Mouse (Mus musculus): Measurements from ENCODE around the gene Krt20. TPM values are rescaled to one million over a fixed set of nuclear protein-coding genes. Genes with fewer than 3 reads are reported as not detected.

Krt20 gene
- total RNA-seq (2021): not detected
- long read RNA-seq, experiment 1: 0 reads
- long read RNA-seq, experiment 2: 0 reads

- DNase-seq (ENCODE audit: low spot score in 2 of 2): no peak
- no peak for TF ChIP-seq CTCF (conservative IDR thresholded peaks at IDR 0.05)
- Histone ChIP-seq H3K4me3 (no peak within 1 kb of the TSS), H3K27ac (no peak within 1 kb of the TSS)
Measured at GRCm38 (mm10) chr11:99437972-99438371, at the start of gene Krt20. TSS of gene Krt20 (minus strand) at chr11:99438150.

DNA sequence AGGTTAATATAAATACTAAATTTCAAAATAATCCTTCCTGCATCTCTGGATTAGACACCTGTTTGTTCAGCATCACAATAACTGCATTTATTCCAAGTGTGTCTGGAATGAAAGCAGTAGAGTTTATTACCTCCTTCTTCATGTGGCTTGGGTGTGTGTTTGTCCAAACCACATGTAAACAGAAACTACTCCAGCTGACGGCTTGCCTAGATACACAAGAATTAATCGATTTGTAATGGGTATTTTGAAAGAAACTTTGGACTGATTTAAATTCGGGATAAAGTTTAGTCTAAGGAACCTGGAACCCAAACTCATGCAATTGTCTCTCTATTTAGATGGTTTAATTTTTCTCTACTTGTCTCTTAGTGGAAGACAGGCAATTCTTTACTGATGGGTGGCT, 37.0 kb upstream of the Krt20 start:
- TF ChIP-seq CTCF (conservative IDR thresholded peaks at IDR 0.05): no peak
- no peak for DNase-seq (ENCODE audit: low spot score in 2 of 2)
- Histone ChIP-seq H3K4me3 (no peak overlapping the region), H3K27ac (no peak overlapping the region)

DNA sequence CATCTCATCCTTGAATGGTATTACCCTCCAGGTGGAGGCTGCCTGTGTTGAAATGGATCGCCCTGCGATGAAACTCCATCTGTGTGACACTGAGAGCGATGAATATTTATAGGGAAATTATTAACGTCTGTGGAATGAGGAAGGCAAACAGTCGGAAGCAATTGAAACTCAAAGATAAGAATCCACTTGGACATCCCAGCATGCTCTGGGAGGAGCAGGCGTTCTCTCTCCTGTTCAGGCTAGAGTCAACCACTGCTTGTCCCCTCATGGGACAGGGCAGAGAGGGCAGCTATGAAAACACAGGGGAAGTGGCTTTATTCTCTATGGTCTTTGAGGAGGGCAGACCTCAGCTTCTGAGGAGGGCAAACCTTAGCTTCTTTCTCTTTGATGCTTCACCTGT, 35.5 kb upstream of the Krt20 start:
- Histone ChIP-seq H3K4me3 (no peak overlapping the region), H3K27ac (no peak overlapping the region)
- no peak for TF ChIP-seq CTCF (conservative IDR thresholded peaks at IDR 0.05)
- DNase-seq (ENCODE audit: low spot score in 2 of 2): no peak

- TF ChIP-seq CTCF (conservative IDR thresholded peaks at IDR 0.05): no peak
- H3K4me3 ChIP-seq: no peak overlapping the region
- no peak overlapping the region for H3K27ac ChIP-seq
- DNase-seq (ENCODE audit: low spot score in 2 of 2): no peak
Measured at GRCm38 (mm10) chr11:99472405-99472804, 34.5 kb upstream of the Krt20 start.

DNA sequence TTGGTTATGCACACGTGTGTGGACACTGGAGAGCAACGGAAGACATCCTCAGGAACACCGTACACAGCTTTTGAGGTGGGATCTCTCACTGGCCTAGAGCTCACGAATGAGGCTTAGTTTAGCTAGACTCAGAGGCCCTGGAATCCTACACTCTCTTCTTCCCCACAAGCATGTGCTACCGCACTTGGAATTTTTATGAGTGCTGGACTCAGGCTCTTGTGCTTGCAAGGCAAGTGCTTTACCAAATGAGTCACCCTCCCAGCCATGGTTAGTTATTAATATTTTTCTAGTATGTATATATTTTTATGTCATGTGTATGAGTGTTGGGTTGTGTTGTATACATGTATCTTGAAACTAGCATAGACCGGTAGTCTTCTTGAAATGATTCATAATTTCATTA, 34.0 kb upstream of the Krt20 start:
- TF ChIP-seq CTCF (conservative IDR thresholded peaks at IDR 0.05): no peak
- no peak overlapping the region for H3K27ac ChIP-seq
- DNase-seq (ENCODE audit: low spot score in 2 of 2): no peak
- no peak overlapping the region for H3K4me3 ChIP-seq

DNA sequence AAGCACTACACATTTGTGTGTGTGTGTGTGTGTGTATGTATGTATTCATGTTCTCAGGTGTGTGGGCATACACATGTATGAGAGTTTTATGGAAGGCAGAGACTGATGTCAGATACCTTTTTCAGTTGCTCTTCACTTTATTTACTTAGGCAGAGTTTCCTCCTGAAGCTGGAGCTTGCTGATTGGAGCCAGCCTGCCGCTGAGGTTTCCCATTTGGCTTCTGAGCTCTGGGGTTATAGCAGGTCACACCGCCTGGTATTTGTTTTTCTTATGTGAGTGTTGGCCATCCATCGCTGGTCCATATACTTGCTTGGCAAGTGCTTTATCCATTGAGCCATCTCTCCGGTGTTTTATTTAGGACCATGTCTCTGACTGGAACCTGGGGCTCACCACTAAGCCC, 31.3 kb upstream of the Krt20 start:
- Histone ChIP-seq H3K27ac (no peak overlapping the region), H3K4me3 (no peak overlapping the region)
- no peak for DNase-seq (ENCODE audit: low spot score in 2 of 2)
- no peak for TF ChIP-seq CTCF (conservative IDR thresholded peaks at IDR 0.05)

DNA sequence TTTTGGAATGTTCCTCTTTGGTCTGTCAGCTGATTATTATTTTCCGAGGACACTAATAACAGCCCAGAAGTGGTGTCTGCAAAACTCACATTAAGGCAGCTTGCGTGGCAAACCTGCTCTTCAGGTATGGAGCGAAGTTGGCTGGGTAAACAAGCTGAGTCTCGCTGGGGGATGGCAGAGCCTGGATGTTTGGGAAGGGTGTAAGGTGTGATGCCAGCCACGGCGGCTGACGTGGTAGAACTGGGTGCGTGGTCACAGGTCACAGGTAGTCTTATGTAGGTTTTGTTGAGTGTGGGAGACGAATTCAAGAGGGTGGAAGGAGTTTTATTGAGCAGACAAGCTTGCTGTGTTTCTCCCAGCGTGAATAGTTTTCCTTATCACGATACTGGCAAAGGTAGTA, 30.6 kb upstream of the Krt20 start:
- Histone ChIP-seq H3K4me3 (no peak overlapping the region), H3K27ac (no peak overlapping the region)
- DNase-seq (ENCODE audit: low spot score in 2 of 2): no peak
- no peak for TF ChIP-seq CTCF (conservative IDR thresholded peaks at IDR 0.05)

DNA sequence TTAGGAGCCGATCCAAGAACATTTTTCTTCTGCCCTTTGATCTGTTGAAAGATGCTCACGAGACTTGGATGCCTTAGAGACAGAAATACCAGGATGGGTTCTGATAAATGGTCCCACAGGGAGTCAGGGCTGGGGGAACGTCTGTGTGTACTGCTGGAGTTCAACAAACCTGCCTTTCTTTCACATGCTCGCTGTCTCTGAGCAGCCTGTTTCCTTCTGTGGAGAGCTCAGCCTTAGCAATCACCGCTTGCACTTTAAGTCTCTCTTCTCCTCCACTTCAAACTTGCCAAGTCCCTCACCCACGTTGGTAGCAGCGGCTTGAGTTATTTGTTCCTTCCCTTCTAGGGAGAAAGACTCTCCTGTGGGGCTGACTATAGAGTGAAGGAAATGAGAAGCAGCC, 28.4 kb upstream of the Krt20 start:
- Histone ChIP-seq H3K4me3 (no peak overlapping the region), H3K27ac (no peak overlapping the region)
- DNase-seq (ENCODE audit: low spot score in 2 of 2): peak in 1 of 2 experiments; percentile 15
- no peak for TF ChIP-seq CTCF (conservative IDR thresholded peaks at IDR 0.05)

GRCm38 (mm10) chr11:99464836-99465235, 26.9 kb upstream of the Krt20 start:
- TF ChIP-seq CTCF (conservative IDR thresholded peaks at IDR 0.05): peak; percentile 89
- DNase-seq (ENCODE audit: low spot score in 2 of 2): peak; percentile 76 to 90
- Histone ChIP-seq H3K27ac (no peak overlapping the region), H3K4me3 (no peak overlapping the region)

DNA sequence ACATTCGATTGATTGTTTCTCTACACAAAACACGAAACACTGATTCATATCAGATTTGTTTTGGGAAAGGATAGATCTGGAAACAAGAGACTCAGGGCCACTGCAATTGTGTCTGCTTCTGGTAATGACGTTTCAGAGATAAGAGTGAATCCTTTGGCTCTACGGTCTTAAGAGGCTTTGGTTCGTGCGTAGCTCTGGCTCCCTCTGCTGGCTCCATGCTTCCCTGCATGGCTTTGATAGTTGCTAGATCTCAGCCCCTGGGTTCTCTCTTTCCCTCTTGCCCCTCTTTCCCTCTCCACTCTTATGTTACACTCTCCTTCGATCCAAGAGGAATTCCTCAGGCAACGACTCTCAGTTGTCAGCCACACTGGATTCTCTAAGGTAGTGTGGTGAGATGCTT, 25.2 kb upstream of the Krt20 start:
- no peak overlapping the region for H3K27ac ChIP-seq
- peak; percentile 99 for TF ChIP-seq CTCF (conservative IDR thresholded peaks at IDR 0.05)
- H3K4me3 ChIP-seq: no peak overlapping the region
- DNase-seq (ENCODE audit: low spot score in 2 of 2): peak; percentile 58 to 78

GRCm38 (mm10) chr11:99461736-99462135, 23.8 kb upstream of the Krt20 start:
- Histone ChIP-seq H3K4me3 (no peak overlapping the region), H3K27ac (no peak overlapping the region)
- no peak for TF ChIP-seq CTCF (conservative IDR thresholded peaks at IDR 0.05)
- DNase-seq (ENCODE audit: low spot score in 2 of 2): no peak

GRCm38 (mm10) chr11:99458887-99459286, 20.9 kb upstream of the Krt20 start:
- no peak for TF ChIP-seq CTCF (conservative IDR thresholded peaks at IDR 0.05)
- no peak overlapping the region for H3K27ac ChIP-seq

DNA sequence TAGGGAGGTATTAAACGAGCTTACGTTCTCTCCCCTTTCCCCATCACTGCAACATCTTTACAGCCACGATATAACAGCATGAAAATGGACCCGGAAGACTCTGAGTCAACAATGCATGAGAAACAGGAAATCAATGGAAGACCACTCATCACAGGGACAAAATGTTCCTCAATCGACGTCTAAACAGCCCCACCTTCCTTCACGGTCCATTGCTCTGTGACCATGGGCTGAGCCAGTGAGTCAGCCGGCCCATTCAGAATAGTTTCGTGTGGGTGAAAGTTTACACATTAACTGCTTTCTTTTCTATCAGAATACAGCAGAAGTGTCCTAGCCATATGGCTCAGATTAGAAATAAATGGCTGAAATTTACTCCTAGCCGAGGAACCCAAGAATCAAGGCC, 16.8 kb upstream of the Krt20 start:
- Histone ChIP-seq H3K27ac (no peak overlapping the region), H3K4me3 (no peak overlapping the region)
- DNase-seq (ENCODE audit: low spot score in 2 of 2): no peak
- TF ChIP-seq CTCF (conservative IDR thresholded peaks at IDR 0.05): no peak

More at GRCm38 (mm10) chr11:99458887-99459286, 20.9 kb upstream of the Krt20 start:
- no peak overlapping the region for H3K4me3 ChIP-seq
- DNase-seq (ENCODE audit: low spot score in 2 of 2): no peak

DNA sequence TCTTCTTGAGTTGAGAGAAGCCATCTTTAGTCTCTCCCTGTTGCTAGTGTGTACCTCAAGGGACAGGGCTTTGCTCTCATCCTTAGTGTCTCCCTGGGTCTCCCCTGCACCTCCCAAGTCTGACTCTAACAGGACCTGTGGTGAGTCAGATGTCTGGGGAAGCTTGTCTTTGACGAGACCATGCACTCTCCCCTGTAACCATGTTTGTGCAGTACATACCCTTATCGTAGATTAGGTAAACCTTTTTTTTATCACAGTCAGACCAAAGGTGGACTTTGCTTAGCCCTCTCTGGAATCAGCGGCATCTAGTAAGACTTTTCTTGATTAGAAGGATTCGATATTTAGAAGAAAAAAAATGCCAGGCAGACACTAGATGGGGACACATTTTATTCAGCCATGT, 16.1 kb upstream of the Krt20 start:
- no peak for DNase-seq (ENCODE audit: low spot score in 2 of 2)
- H3K4me3 ChIP-seq: no peak overlapping the region
- no peak overlapping the region for H3K27ac ChIP-seq
- no peak for TF ChIP-seq CTCF (conservative IDR thresholded peaks at IDR 0.05)

- TF ChIP-seq CTCF (conservative IDR thresholded peaks at IDR 0.05): no peak
- no peak overlapping the region for H3K27ac ChIP-seq
- DNase-seq (ENCODE audit: low spot score in 2 of 2): no peak
- H3K4me3 ChIP-seq: no peak overlapping the region
Measured at GRCm38 (mm10) chr11:99448769-99449168, 10.8 kb upstream of the Krt20 start.

Measured in layer of hippocampus, adult 2 months (tissue).